Mouse (Mus musculus) liver, embryonic 15.5 days (tissue): Measurements from ENCODE around the gene Cabs1. TPM values are rescaled to one million over a fixed set of nuclear protein-coding genes. Genes with fewer than 3 reads are reported as not detected.

Experiments used
- ATAC-seq: fragments of 200-750 bp; cut with Nextera tagmentation; 2 replicates; pipeline ENCODE4 v1.8.0; 2017; ENCODE audit warnings: moderate number of reproducible peaks, mild to moderate bottlenecking, moderate library complexity; ENCODE audit not compliant: insufficient read depth
- H3K27ac ChIP-seq: fragments of 300-500 bp; sonication (generic); replicated peaks from 2 replicates; pipeline ENCODE4 v1.5.1; 2015; ENCODE audit warnings: mild to moderate bottlenecking, inconsistent platforms
- H3K27me3 ChIP-seq: fragments of 300-500 bp; sonication (generic); 2 replicates; pipeline ENCODE4 v1.6.1; 2015; ENCODE audit warnings: mild to moderate bottlenecking, inconsistent platforms
- H3K36me3 ChIP-seq: fragments of 300-500 bp; sonication (generic); replicated peaks from 2 replicates; pipeline ENCODE4 v1.6.1; 2015; ENCODE audit warnings: moderate library complexity, mild to moderate bottlenecking, inconsistent platforms
- H3K4me1 ChIP-seq: fragments of 300-500 bp; sonication (generic); replicated peaks from 2 replicates; pipeline ENCODE4 v1.6.1; 2015; ENCODE audit warnings: inconsistent platforms
- H3K4me2 ChIP-seq: fragments of 300-500 bp; sonication (generic); 2 replicates; pipeline ENCODE4 v1.6.1; 2015; ENCODE audit warnings: moderate library complexity, mild to moderate bottlenecking, inconsistent platforms
- H3K4me3 ChIP-seq: fragments of 300-500 bp; sonication (generic); replicated peaks from 2 replicates; pipeline ENCODE4 v1.5.1; 2015; ENCODE audit warnings: mild to moderate bottlenecking, inconsistent platforms
- H3K9ac ChIP-seq: fragments of 300-500 bp; sonication (generic); 2 replicates; pipeline ENCODE4 v1.6.1; 2015; ENCODE audit warnings: moderate library complexity, mild to moderate bottlenecking, inconsistent platforms
- H3K9me3 ChIP-seq: fragments of 300-500 bp; sonication (generic); replicated peaks from 2 replicates; pipeline ENCODE4 v1.6.1; 2016; ENCODE audit warnings: inconsistent platforms
- WGBS: fragments of 180-500 bp; shearing (Covaris S2); methylation state at CpG from one replicate; pipeline ENCODE4 v1.1.7; 2015; ENCODE audit warnings: mixed read lengths; ENCODE audit not compliant: insufficient replicate concordance; 5-methylcytosine and 5-hydroxymethylcytosine counted together
- polyA plus RNA-seq: library from polyadenylated mRNA; unstranded; fragments of >200 nt; fragmentation: Nextera tagmentation; extraction: Ambion mirVana; gene quantifications from 2 replicates; pipeline ENCODE4 v1.2.1, GENCODE M21; 2015

Cabs1 gene
- polyA plus RNA-seq, result not detected in 2 replicates

DNA sequence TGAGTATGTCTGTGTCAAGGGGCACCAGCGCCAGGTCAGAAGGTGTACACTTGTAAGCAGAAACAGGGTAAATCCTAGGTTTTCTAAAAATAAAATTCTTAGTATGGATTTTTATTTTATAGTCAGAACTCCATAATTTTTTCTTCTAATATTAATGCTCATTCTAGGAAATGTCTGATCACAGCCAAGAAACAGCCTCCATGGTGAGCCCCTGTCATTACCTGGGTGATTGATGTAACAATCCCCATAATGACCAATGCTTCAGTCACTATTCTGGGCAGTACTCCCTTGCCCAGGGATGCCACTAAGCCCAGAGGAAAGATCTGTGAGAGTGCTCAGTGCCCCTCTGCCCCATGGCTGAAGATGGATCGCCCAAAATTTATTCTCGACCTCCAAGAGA is at the start of gene Cabs1:
TSS of gene Cabs1 (plus strand) at position 301 of the 400 bp plus-strand sequence.
- no peak within 1 kb of the TSS for H3K27ac ChIP-seq
- no peaks in the 10 kb centered on the region for H3K4me1 ChIP-seq
- no peaks in the 10 kb centered on the region for H3K36me3 ChIP-seq
- H3K9ac ChIP-seq, result no peak within 1 kb of the TSS
- no peak within 1 kb of the TSS for H3K4me2 ChIP-seq
- H3K27me3 ChIP-seq, result no peaks in the 10 kb centered on the region
- no peak for ATAC-seq
- H3K4me3 ChIP-seq, result no peak within 1 kb of the TSS
- WGBS, result 52% methylated on average over 3 of the region's 3 CpGs
- no peaks in the 10 kb centered on the region for H3K9me3 ChIP-seq

DNA sequence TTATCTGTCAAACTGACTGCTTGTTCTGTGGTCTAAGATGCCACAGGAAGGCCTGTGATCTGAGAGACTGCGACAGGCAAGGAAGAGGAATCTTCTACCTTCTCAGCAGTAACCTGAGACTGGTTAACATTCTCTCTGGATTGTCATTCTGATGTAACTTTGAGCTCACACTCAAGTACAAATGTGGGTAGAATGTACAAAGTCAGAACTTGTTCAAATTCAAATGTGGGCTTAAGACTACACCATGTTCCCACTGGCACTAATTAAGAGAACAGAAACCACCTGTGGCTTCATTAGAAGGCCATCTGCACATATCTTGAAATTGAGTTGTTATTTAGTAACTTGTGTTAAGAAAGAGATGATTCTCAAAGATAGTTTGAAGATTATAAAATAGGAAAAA is 47.6 kb upstream of the Cabs1 start:
- no peak overlapping the region for H3K4me3 ChIP-seq
- H3K27ac ChIP-seq, result no peak overlapping the region
- no peak overlapping the region for H3K4me2 ChIP-seq
- H3K4me1 ChIP-seq, result no peaks in the 10 kb centered on the region
- no peak for ATAC-seq
- 21% methylated on average over 1 of the region's 1 CpGs for WGBS
- H3K36me3 ChIP-seq, result no peaks in the 10 kb centered on the region
- no peaks in the 10 kb centered on the region for H3K27me3 ChIP-seq
- H3K9ac ChIP-seq, result no peak overlapping the region
- no peaks in the 10 kb centered on the region for H3K9me3 ChIP-seq

DNA sequence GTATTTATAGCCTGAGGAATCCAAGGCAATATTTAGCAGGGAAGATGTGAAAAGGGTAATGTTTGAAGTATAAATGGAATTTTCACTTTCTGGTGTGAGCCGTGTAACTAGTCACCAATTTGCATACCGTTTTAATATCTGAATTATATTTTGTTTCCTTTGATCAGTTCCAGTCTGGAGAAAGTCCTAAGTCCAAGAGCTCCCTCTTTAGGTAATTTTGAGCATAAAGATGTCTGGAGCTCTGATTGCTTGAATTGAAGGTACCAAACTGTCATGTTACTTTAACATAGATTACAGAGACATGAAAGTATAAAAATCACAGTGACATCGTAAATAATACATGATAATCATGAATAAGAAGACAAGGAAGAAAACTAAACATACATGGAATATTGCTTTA is 38.5 kb upstream of the Cabs1 start:
- H3K4me3 ChIP-seq, result no peak overlapping the region
- no peaks in the 10 kb centered on the region for H3K4me1 ChIP-seq
- H3K9ac ChIP-seq, result no peak overlapping the region
- ATAC-seq, result no peak
- no peaks in the 10 kb centered on the region for H3K36me3 ChIP-seq
- no peak overlapping the region for H3K27ac ChIP-seq
- no peaks in the 10 kb centered on the region for H3K9me3 ChIP-seq
- no peaks in the 10 kb centered on the region for H3K27me3 ChIP-seq
- H3K4me2 ChIP-seq, result no peak overlapping the region
- 23% methylated on average over 3 of the region's 3 CpGs for WGBS

DNA sequence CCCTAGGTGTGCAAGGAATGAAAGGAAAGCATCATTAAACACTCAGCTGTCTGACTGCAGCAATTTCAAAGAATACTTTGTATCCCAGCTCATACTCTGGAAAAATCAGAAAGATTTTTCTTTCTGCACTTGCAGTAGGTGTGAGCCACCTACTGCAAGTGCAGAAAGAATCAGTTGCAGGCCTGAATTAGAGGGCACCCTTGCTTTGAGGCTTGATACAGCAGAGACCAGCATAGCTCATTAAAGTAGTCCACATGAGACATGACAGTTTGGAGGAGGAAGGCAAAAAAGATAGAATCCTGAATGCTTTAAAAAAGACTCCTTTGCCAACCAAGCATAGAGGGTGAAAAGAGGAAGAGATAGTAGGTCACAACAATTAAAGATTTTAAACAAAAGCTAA is 36.7 kb upstream of the Cabs1 start:
- ATAC-seq, result no peak
- Histone ChIP-seq H3K36me3 (no peaks in the 10 kb centered on the region), H3K4me2 (no peak overlapping the region), H3K27me3 (no peaks in the 10 kb centered on the region), H3K9me3 (no peaks in the 10 kb centered on the region), H3K27ac (no peak overlapping the region), H3K9ac (no peak overlapping the region), H3K4me1 (no peaks in the 10 kb centered on the region), H3K4me3 (no peak overlapping the region)

DNA sequence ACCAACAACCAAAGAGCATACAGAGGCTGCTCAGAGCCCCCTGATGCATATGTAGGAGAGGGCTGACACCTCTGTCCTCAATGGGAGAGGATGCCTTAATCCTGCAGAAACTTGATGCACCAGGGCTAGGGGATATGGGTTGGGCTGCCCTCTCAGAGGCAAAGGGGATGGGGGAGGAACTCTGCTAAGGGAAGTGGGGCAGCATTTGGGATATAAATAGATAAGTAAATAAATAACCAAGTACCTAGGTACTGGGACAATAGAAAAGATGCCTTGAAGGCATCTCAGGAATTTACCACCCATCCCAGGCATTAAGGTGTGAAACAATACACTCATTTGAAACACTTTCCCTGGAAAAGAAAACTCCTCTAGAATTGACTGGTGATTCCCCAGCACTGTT is 27.4 kb upstream of the Cabs1 start:
- no peak for ATAC-seq
- Histone ChIP-seq H3K4me2 (no peak overlapping the region), H3K36me3 (no peaks in the 10 kb centered on the region), H3K27me3 (no peaks in the 10 kb centered on the region), H3K4me1 (no peaks in the 10 kb centered on the region), H3K9ac (no peak overlapping the region), H3K9me3 (no peaks in the 10 kb centered on the region), H3K27ac (no peak overlapping the region), H3K4me3 (no peak overlapping the region)

DNA sequence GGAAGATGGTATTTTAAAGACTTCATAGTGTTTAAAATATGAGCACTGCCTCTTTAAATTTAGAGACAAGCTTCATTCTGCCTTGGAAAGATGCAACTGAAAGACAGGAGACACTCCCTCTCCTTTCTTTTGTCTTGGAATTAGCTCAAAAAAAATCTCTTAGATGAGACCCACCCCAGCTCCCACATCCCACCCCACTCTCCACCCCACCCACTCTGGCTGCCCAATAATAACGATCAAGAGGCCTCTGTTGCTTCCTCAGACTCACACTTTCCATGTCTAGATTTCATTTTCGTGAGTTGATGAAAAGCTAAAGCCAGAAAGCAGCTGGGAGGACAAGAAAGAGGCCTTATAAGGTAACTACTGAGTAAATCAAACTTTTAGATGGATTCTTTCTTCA is 10.0 kb upstream of the Cabs1 start, which contains the start of the genes 2310003L06Rik and Gm28434:
TSS of gene 2310003L06Rik (plus strand) at position 259 of the 400 bp plus-strand sequence.
TSS of gene Gm28434 (plus strand) at position 317 of the 400 bp plus-strand sequence.
- 40% methylated on average over 2 of the region's 2 CpGs for WGBS
- ATAC-seq, result no peak
- Histone ChIP-seq H3K9me3 (no peaks in the 10 kb centered on the region), H3K4me2 (no peak within 1 kb of the TSS), H3K4me1 (no peaks in the 10 kb centered on the region), H3K27ac (no peak within 1 kb of the TSS), H3K27me3 (no peaks in the 10 kb centered on the region), H3K4me3 (no peak within 1 kb of the TSS), H3K36me3 (no peaks in the 10 kb centered on the region), H3K9ac (no peak within 1 kb of the TSS)

DNA sequence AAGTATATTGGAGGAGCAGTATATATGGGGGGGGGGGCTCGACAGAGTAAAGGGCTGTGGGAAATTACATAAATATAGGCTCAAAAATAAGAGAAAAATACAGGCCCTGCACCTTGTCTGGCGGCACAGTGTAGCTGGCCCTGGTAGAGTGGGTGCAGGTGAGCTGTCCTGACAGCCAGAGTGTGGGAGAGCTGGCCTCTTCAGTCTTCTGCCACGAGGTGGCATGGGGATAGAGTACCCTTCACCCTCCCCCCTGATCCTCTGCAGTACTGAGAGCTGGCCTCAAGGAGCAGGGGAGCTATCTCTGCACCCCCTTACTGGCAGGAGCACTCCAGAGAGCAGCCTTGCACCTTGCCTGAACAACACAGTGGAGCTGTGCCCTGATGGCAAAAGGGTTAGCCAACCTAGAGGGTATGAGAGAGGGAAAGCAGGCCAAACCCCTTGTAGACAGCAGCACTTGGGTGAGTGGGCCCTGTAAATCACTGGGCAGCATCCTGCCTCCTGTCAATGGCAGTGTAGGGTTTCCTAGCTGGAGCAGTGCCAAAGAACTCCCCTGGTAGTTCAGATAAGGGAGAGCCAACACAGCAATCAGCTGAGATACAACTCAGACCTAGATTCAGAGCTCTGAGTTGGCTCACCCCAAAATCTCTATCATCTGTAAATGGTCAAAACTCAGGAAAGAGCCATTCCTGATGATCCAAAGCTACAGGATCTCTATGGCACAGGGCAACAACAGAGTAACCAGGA is 3.4 kb downstream of the Cabs1 start:
- H3K27ac ChIP-seq, result no peak overlapping the region
- no peaks in the 10 kb centered on the region for H3K27me3 ChIP-seq
- no peaks in the 10 kb centered on the region for H3K36me3 ChIP-seq
- no peak for ATAC-seq
- H3K4me1 ChIP-seq, result no peaks in the 10 kb centered on the region
- H3K4me2 ChIP-seq, result no peak overlapping the region
- no peak overlapping the region for H3K4me3 ChIP-seq
- H3K9ac ChIP-seq, result no peak overlapping the region
- H3K9me3 ChIP-seq, result no peaks in the 10 kb centered on the region
- 31% methylated on average over 3 of the region's 3 CpGs for whole genome bisulfite sequencing

DNA sequence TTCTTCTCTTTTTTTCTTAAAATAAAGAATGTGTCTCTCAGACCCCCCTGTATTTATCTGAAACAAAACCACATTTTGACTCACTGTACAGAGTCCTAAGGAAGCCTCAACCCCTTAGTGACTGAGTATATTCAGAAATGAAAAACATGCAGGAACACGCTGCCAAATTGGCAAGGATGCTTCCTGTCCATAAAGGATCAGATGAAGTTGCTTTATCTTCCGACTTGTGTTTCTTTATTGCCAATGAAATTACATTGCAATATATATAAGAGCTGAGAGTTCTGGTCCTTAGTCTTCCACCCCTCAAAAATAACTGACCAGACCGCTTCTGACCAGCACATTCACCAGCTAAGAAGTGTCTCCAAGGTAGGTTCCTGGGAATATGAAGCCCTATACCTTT is 23.0 kb downstream of the Cabs1 start, which contains the start of gene Smr3a:
TSS of gene Smr3a (plus strand) at position 301 of the 400 bp plus-strand sequence.
- H3K9ac ChIP-seq, result no peak within 1 kb of the TSS

DNA sequence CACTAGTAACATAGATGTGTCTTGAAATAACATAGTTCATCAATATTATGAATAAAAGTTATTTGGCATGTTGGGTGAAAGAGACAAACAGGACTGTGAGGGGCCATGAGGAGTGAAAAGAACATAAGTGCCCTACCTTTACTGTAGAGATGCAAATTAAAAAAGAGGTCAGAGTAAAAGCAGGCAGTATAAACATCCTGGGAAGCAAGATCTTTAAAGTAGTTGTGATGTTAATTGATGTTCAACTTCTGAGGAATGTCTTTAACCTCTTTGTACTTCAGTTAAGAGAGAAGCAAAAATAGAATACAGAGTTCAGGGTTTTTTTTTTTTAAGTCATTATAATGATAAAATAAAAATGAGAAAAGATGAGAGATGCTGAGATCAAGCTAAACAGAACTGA is 26.0 kb downstream of the Cabs1 start:
- H3K27ac ChIP-seq, result no peak overlapping the region
- no peaks in the 10 kb centered on the region for H3K36me3 ChIP-seq
- ATAC-seq, result no peak
- H3K4me3 ChIP-seq, result no peak overlapping the region
- H3K4me1 ChIP-seq, result no peaks in the 10 kb centered on the region
- no peaks in the 10 kb centered on the region for H3K27me3 ChIP-seq
- no peak overlapping the region for H3K4me2 ChIP-seq
- H3K9ac ChIP-seq, result no peak overlapping the region
- H3K9me3 ChIP-seq, result no peaks in the 10 kb centered on the region

More for the DNA sequence above, 23.0 kb downstream of the Cabs1 start, which contains the start of gene Smr3a:
- Histone ChIP-seq H3K27me3 (no peaks in the 10 kb centered on the region), H3K36me3 (no peaks in the 10 kb centered on the region), H3K4me1 (no peaks in the 10 kb centered on the region), H3K9me3 (no peaks in the 10 kb centered on the region), H3K4me2 (no peak within 1 kb of the TSS), H3K27ac (no peak within 1 kb of the TSS), H3K4me3 (no peak within 1 kb of the TSS)
- no peak for ATAC-seq
- WGBS, result 56% methylated on average over 3 of the region's 3 CpGs

Other genes starting within 250 kb of the Cabs1 start
- gene Csn1s2a, start 204.9 kb upstream of the Cabs1 start, polyA plus RNA-seq, result not detected in 2 replicates
- not detected in 2 replicates for gene Csn1s2b, start 171.4 kb upstream of the Cabs1 start, polyA plus RNA-seq
- gene Prr27, start 153.8 kb upstream of the Cabs1 start, polyA plus RNA-seq, result not detected in 2 replicates
- gene Odam, start 94.4 kb upstream of the Cabs1 start, polyA plus RNA-seq, result not detected in 2 replicates
- not detected in 2 replicates for gene Csn3, start 53.9 kb upstream of the Cabs1 start, polyA plus RNA-seq
- gene 2310003L06Rik, start 10.0 kb upstream of the Cabs1 start, polyA plus RNA-seq, result not detected in 2 replicates
- gene Gm28434, start 9.9 kb upstream of the Cabs1 start, polyA plus RNA-seq, result not detected in 2 replicates
- gene Smr3a, start 23.1 kb downstream of the Cabs1 start, polyA plus RNA-seq, result not detected in 2 replicates
- gene Smr2, start 107.1 kb downstream of the Cabs1 start, polyA plus RNA-seq, result not detected in 2 replicates
- not detected in 2 replicates for gene Gm11116, start 132.1 kb downstream of the Cabs1 start, polyA plus RNA-seq
- not detected in 2 replicates for gene Gm11115, start 174.7 kb downstream of the Cabs1 start, polyA plus RNA-seq